ENCODE assay signal across 12 mouse cellular contexts in the genomic region with DNA sequence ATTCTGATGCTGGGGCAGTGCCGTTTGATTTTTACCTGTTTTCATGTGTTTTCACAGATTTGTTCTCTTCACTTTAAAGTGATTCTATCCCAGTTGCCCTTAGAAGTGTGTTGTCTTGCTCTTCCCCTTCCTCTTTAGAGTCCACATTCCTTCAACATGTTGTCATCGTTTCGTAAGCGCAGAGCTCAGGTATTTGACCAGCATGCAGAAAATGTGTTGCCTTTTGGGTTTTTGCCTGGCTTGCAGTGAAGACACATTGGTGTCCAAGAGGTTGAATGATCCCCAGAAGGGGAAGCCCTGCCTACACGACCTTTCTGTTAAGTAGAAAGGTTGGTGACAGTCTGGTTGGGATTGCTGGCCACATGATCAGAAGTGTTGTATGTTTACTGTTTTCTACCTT. TPM values are rescaled to one million over a fixed set of nuclear protein-coding genes. Genes with fewer than 3 reads are reported as not detected.
DNase-seq lines count a peak whose midpoint lies in the region; ATAC-seq and TF ChIP-seq lines count a peak whose summit lies in the region.
"Had no signal": no experiment of that assay in that cellular context is flagged by ENCODE, and none has a peak within 500 bp of the region (broad histone marks: within the 10 kb centered on the region; RNA-seq: fewer than 3 reads in every experiment).

No protein-coding gene starts in this region.

- H3K27me3 ChIP-seq in heart, embryonic 11.5 days (ENCODE audit: control insufficient read depth, insufficient read depth, low read length) = no peaks in the 10 kb centered on the region
- no peaks in the 10 kb centered on the region for H3K27me3 ChIP-seq in lung, postnatal 0 days (replicated peaks; ENCODE audit: insufficient read depth, low read length)
- H3K27me3 ChIP-seq: CH12.LX had no signal

- TF ChIP-seq CTCF in lung, postnatal 0 days (IDR thresholded peaks at IDR 0.05) = no peak

- no peak for ATAC-seq in heart, embryonic 11.5 days (replicated peaks; ENCODE audit: insufficient number of reproducible peaks, low FRiP score, low TSS enrichment)
- no peak for ATAC-seq in lung, postnatal 0 days
- ATAC-seq in inflammation-experienced regulatory T-cells, adult 6 months = no peak

- TF ChIP-seq EP300 in lung, postnatal 0 days (IDR thresholded peaks at IDR 0.05) = no peak

- no peak for DNase-seq in heart, postnatal 4 days
- peak; percentile 39 for DNase-seq in kidney, postnatal 14 days
- DNase-seq in kidney, adult 18-20 months = no peak
- DNase-seq in R1 (ENCODE audit: low read depth, low spot score) = peak; percentile 37
- DNase-seq in lung, postnatal 0 days (ENCODE audit: low spot score) = peak; percentile 63
- DNase-seq in B cell, adult 2 months = no peak
- DNase-seq: left cerebral cortex, postnatal 4 days had no signal

- 0 out of 2 replicates have a peak overlapping the region, but pooled peaks have one; percentile 8 for H3K4me3 ChIP-seq in heart, embryonic 11.5 days (ENCODE audit: low read depth, low read length)
- no peak overlapping the region for H3K4me3 ChIP-seq in lung, postnatal 0 days (ENCODE audit: low read depth, low read length)

- no peak overlapping the region for H3K27ac ChIP-seq in heart, embryonic 11.5 days (ENCODE audit: low read depth, low read length)
- no peak overlapping the region for H3K27ac ChIP-seq in lung, postnatal 0 days (ENCODE audit: low read length)
- H3K27ac ChIP-seq: embryonic facial prominence, embryonic 10.5 days; macrophage had no signal

- no peak overlapping the region for H3K9ac ChIP-seq in heart, embryonic 11.5 days (ENCODE audit: low read depth, low read length)
- no peak overlapping the region for H3K9ac ChIP-seq in lung, postnatal 0 days (replicated peaks; ENCODE audit: low read depth)

- H3K36me3 ChIP-seq in heart, embryonic 11.5 days (ENCODE audit: control insufficient read depth, insufficient read depth, low read length) = no peaks in the 10 kb centered on the region; the same call in 1 of the 2 replicates
- H3K36me3 ChIP-seq in lung, postnatal 0 days (ENCODE audit: insufficient read depth, low read length) = no peaks in the 10 kb centered on the region

- WGBS in heart, embryonic 11.5 days (ENCODE audit: insufficient replicate concordance) = 49% methylated on average over 5 of the region's 5 CpGs
- 44% methylated on average over 5 of the region's 5 CpGs for WGBS in lung, postnatal 0 days

- H3K4me1 ChIP-seq in heart, embryonic 11.5 days (ENCODE audit: control insufficient read depth, insufficient read depth, low read length) = peaks cover 43% of the 10 kb centered on the region
- peaks cover 26% of the 10 kb centered on the region; the same call in 1 of the 2 replicates for H3K4me1 ChIP-seq in lung, postnatal 0 days (ENCODE audit: insufficient read depth, low read depth, low read length)

- H3K9me3 ChIP-seq in heart, embryonic 11.5 days (replicated peaks; ENCODE audit: control insufficient read depth, low read length) = no peaks in the 10 kb centered on the region
- H3K9me3 ChIP-seq in lung, postnatal 0 days (ENCODE audit: low read length) = no peaks in the 10 kb centered on the region
- H3K9me3 ChIP-seq: embryonic facial prominence, embryonic 10.5 days had no signal

- H3K4me2 ChIP-seq in heart, embryonic 11.5 days = peak overlapping the region; percentile 32
- H3K4me2 ChIP-seq in lung, postnatal 0 days (replicated peaks; ENCODE audit: low read depth, low read length) = peak overlapping the region; percentile 22; the same call in 1 of the 2 replicates

RNA-seq across cellular contexts. Expression of a gene that starts 3.3 kb away (rescaled TPM):
- 154 and 157 TPM in 2 replicates for polyA plus RNA-seq in heart, embryonic 11.5 days (2014; fragmentation: Nextera tagmentation; extraction: Ambion mirVana)
- 100 to 1,000 TPM; 370 to 371 TPM for total RNA-seq in heart, postnatal 4 days (2021)
- 112 and 115 TPM in 2 replicates for polyA plus RNA-seq in lung, postnatal 0 days (2015; fragmentation: Nextera tagmentation; extraction: Ambion mirVana)
- 10 to 100 TPM; 69.9 to 81.0 (median 75.6) TPM for polyA plus RNA-seq in inflammation-experienced regulatory T-cells, adult 6 months (2017; shearing (Covaris generic))

RNA-seq across cellular contexts. Expression of a gene that starts 33.4 kb away (rescaled TPM):
- 34.3 and 39.0 TPM in 2 replicates for polyA plus RNA-seq in heart, embryonic 11.5 days (2014; fragmentation: Nextera tagmentation; extraction: Ambion mirVana)
- total RNA-seq in heart, postnatal 4 days (2021) = 10 to 100 TPM; 25.9 to 26.8 TPM
- polyA plus RNA-seq in lung, postnatal 0 days (2015; fragmentation: Nextera tagmentation; extraction: Ambion mirVana) = 32.4 and 33.2 TPM in 2 replicates
- polyA plus RNA-seq in inflammation-experienced regulatory T-cells, adult 6 months (2017; shearing (Covaris generic)) = 10 to 100 TPM; 43.0 to 70.2 (median 66.3) TPM

Comparison
In these comparisons a context has a peak if more than half of its experiments do, and no peak if none do; other contexts are left out.
1. DNase-seq: peak in kidney, postnatal 14 days (single experiment), R1 (single experiment) and lung, postnatal 0 days (single experiment); none in heart, postnatal 4 days (single experiment), kidney, adult 18-20 months (single experiment) and B cell, adult 2 months (0 of 2).